Mouse (Mus musculus) hindbrain, postnatal 0 days (tissue): ENCODE data around the gene Echdc3. TPM values are rescaled to one million over a fixed set of nuclear protein-coding genes. Genes with fewer than 3 reads are reported as not detected.

Source experiments
- ATAC-seq: fragments of 200-750 bp; cut with Nextera tagmentation; 2 replicates; pipeline ENCODE4 v1.8.0; 2017; ENCODE audit warnings: mild to moderate bottlenecking, moderate TSS enrichment, moderate library complexity
- DNase-seq: peaks from one replicate; pipeline ENCODE4 v3.0.0-alpha.2; 2015; ENCODE audit warnings: low spot score
- H3K27ac ChIP-seq: fragments of 300-500 bp; sonication (generic); 2 replicates; pipeline ENCODE4 v1.5.1; 2014; ENCODE audit warnings: mild to moderate bottlenecking
- H3K27me3 ChIP-seq: fragments of 300-500 bp; sonication (generic); 2 replicates; pipeline ENCODE4 v1.6.1; 2014; ENCODE audit warnings: low read length, mixed read lengths; ENCODE audit not compliant: insufficient read depth
- H3K36me3 ChIP-seq: fragments of 300-500 bp; sonication (generic); 2 replicates; pipeline ENCODE4 v1.6.1; 2014; ENCODE audit warnings: low read length, mixed read lengths; ENCODE audit not compliant: insufficient read depth
- H3K4me1 ChIP-seq: fragments of 300-500 bp; sonication (generic); 2 replicates; pipeline ENCODE4 v1.6.1; 2014; ENCODE audit warnings: antibody characterized with exemption, low read length, mixed read lengths; ENCODE audit not compliant: insufficient read depth
- H3K4me2 ChIP-seq: fragments of 300-500 bp; sonication (generic); 2 replicates; pipeline ENCODE4 v1.6.1; 2014; ENCODE audit warnings: low read depth, mild to moderate bottlenecking, low read length, moderate library complexity, mixed read lengths
- H3K4me3 ChIP-seq: fragments of 300-500 bp; sonication (generic); 2 replicates; pipeline ENCODE4 v1.5.1; 2014; ENCODE audit warnings: low read length
- H3K9ac ChIP-seq: fragments of 300-500 bp; sonication (generic); replicated peaks from 2 replicates; pipeline ENCODE4 v1.6.1; 2014; ENCODE audit warnings: mild to moderate bottlenecking, low read length, moderate library complexity, mixed read lengths
- H3K9me3 ChIP-seq: fragments of 300-500 bp; sonication (generic); 2 replicates; pipeline ENCODE4 v1.6.1; 2016; ENCODE audit warnings: low read length, mixed read lengths
- CTCF ChIP-seq: IDR thresholded peaks from 2 replicates; pipeline ENCODE4 v1.5.1; 2016; ENCODE audit warnings: antibody characterized with exemption, control low read depth, low read depth
- WGBS: fragments of 180-500 bp; shearing (Covaris S2); extraction: QIAGEN DNeasy Blood & Tissue Kit; methylation state at CpG from one replicate; pipeline ENCODE4 v1.1.7; 2014; 5-methylcytosine and 5-hydroxymethylcytosine counted together
- polyA plus RNA-seq: library from polyadenylated mRNA; unstranded; fragments of >200 nt; fragmentation: Nextera tagmentation; extraction: Ambion mirVana; gene quantifications from 2 replicates; pipeline ENCODE4 v1.2.1, GENCODE M21; 2015
- total RNA-seq: library from RNA; depleted of rRNA; stranded (reverse); fragments of >200 nt; gene quantifications from 2 replicates; pipeline ENCODE4 v1.2.3, GENCODE M21; 2014

The Echdc3 gene
- total and polyA plus RNA-seq, 2 experiments from 2014 or later = 1.5 TPM

DNA sequence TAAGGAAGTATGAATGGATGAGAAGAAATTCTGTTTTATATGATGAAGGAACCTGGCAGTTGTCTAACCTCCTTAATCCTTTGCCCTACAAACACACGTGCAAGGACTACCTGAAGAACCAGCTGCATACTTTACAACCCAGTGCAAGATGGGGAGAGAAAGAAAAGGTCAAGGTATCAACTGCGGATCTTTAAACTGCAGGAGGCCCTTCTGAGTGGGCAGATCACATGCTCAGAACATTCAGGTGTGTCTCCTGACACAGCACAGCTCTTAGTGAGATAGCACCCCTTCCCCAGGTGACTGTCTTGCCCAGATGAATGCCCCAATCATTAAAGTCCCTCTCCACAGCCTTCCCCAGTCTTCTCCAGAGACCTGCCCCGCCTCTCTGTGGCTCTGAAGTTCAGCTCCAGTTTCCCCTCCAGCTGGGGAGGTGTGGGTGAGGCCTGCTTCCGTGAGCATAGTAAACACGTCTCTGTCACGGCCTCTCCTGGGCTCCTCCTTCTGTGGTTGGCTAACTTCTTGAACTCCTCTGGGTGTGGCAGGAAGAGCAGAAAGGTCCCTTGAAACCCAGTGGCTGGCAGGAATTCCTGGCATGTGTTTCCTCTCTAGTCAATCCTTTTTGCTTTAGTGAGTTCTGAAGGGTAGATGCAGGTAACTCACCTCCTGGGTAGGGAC, 50.3 kb downstream of the Echdc3 start:
- H3K27ac ChIP-seq = no peak overlapping the region
- ATAC-seq (no peak), DNase-seq (no peak)
- H3K36me3 ChIP-seq = no peaks in the 10 kb centered on the region
- WGBS = 58% methylated on average over 6 of the region's 6 CpGs
- no peak for TF ChIP-seq CTCF
- H3K27me3 ChIP-seq = no peaks in the 10 kb centered on the region
- H3K9ac ChIP-seq = no peak overlapping the region
- no peak overlapping the region for H3K4me3 ChIP-seq
- H3K4me1 ChIP-seq = no peaks in the 10 kb centered on the region
- H3K9me3 ChIP-seq = no peaks in the 10 kb centered on the region
- no peak overlapping the region for H3K4me2 ChIP-seq

- no peaks in the 10 kb centered on the region for H3K9me3 ChIP-seq
- ATAC-seq = no peak
These were observed 53.1 kb downstream of the Echdc3 start for GRCm38 (mm10) chr2:6159735-6160134.

GRCm38 (mm10) chr2:6159219-6159618, 53.6 kb downstream of the Echdc3 start:
- no peak overlapping the region for H3K27ac ChIP-seq
- TF ChIP-seq CTCF = no peak

More at GRCm38 (mm10) chr2:6159735-6160134, 53.1 kb downstream of the Echdc3 start:
- Histone ChIP-seq H3K4me3 (no peak overlapping the region), H3K27ac (no peak overlapping the region), H3K9ac (no peak overlapping the region), H3K36me3 (no peaks in the 10 kb centered on the region), H3K27me3 (no peaks in the 10 kb centered on the region), H3K4me1 (no peaks in the 10 kb centered on the region), H3K4me2 (no peak overlapping the region)
- WGBS = 45% methylated on average over 2 of the region's 2 CpGs
- TF ChIP-seq CTCF = no peak
- no peak for DNase-seq

GRCm38 (mm10) chr2:6157635-6158034, 55.2 kb downstream of the Echdc3 start:
- H3K4me2 ChIP-seq = no peak overlapping the region
- H3K36me3 ChIP-seq = no peaks in the 10 kb centered on the region
- H3K9ac ChIP-seq = no peak overlapping the region
- no peak for ATAC-seq
- H3K9me3 ChIP-seq = no peaks in the 10 kb centered on the region
- WGBS = 94% methylated on average over 7 of the region's 7 CpGs
- no peaks in the 10 kb centered on the region for H3K27me3 ChIP-seq
- TF ChIP-seq CTCF = no peak
- no peak for DNase-seq
- H3K4me3 ChIP-seq = no peak overlapping the region
- H3K27ac ChIP-seq = no peak overlapping the region
- H3K4me1 ChIP-seq = no peaks in the 10 kb centered on the region

More at GRCm38 (mm10) chr2:6159219-6159618, 53.6 kb downstream of the Echdc3 start:
- Histone ChIP-seq H3K9ac (no peak overlapping the region), H3K4me3 (no peak overlapping the region), H3K4me2 (no peak overlapping the region), H3K9me3 (no peaks in the 10 kb centered on the region), H3K27me3 (no peaks in the 10 kb centered on the region), H3K4me1 (no peaks in the 10 kb centered on the region), H3K36me3 (no peaks in the 10 kb centered on the region)
- 83% methylated on average over 9 of the region's 9 CpGs for WGBS
- DNase-seq (no peak), ATAC-seq (no peak)

DNA sequence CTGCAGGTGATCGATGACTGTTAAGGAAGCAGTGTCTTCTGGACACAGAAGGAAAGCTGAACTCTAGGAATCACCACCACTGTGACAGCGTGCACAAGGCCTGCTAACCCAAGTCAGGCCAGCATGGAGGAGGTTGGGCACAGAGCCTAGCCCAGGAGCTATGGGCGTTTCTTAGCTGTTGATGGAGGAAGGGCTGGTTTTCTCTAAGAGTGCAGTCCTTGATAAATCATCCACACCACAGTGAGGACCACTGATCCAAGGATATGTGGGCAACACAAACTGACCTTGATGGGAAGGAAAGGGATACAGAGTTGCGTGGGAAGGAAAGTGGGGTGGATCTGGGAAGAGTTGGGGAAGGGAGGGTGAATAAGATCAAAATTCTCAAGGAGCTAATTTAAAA, 55.6 kb downstream of the Echdc3 start:
- no peak overlapping the region for H3K4me2 ChIP-seq
- H3K36me3 ChIP-seq = no peaks in the 10 kb centered on the region
- DNase-seq = no peak
- no peak overlapping the region for H3K27ac ChIP-seq
- H3K27me3 ChIP-seq = no peaks in the 10 kb centered on the region
- no peak for TF ChIP-seq CTCF
- ATAC-seq = no peak
- 88% methylated on average over 4 of the region's 4 CpGs for WGBS
- H3K4me3 ChIP-seq = no peak overlapping the region
- no peak overlapping the region for H3K9ac ChIP-seq
- H3K4me1 ChIP-seq = no peaks in the 10 kb centered on the region
- H3K9me3 ChIP-seq = no peaks in the 10 kb centered on the region

DNA sequence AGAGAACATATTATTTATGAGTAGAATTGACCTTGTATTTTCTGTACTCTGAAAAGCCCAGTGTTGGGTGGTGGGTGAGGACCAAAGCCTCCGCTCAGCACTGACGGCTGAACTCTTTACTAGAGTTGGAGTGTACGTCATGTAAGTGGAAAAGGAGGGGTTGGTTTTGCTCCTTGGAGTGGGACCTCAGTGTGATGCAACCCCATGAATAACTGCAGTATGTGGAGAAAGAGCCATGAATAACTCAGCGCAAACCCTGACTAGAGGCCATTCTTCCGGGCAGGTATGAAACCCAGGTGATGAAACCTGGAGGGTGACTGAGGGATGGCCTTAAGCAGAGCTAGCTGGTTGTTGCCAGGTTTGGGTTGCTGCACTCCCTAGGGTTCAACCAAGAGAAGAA, 63.0 kb downstream of the Echdc3 start:
- no peaks in the 10 kb centered on the region for H3K9me3 ChIP-seq
- H3K9ac ChIP-seq = no peak overlapping the region
- H3K36me3 ChIP-seq = no peaks in the 10 kb centered on the region
- DNase-seq (no peak), ATAC-seq (no peak)
- H3K4me2 ChIP-seq = no peak overlapping the region
- 94% methylated on average over 5 of the region's 5 CpGs for WGBS
- no peaks in the 10 kb centered on the region for H3K27me3 ChIP-seq
- no peaks in the 10 kb centered on the region for H3K4me1 ChIP-seq
- no peak overlapping the region for H3K27ac ChIP-seq
- TF ChIP-seq CTCF = no peak
- H3K4me3 ChIP-seq = no peak overlapping the region

GRCm38 (mm10) chr2:6146901-6147300, 65.9 kb downstream of the Echdc3 start:
- Histone ChIP-seq H3K9me3 (no peaks in the 10 kb centered on the region), H3K27me3 (no peaks in the 10 kb centered on the region), H3K4me1 (no peaks in the 10 kb centered on the region), H3K9ac (no peak overlapping the region), H3K27ac (no peak overlapping the region), H3K36me3 (no peaks in the 10 kb centered on the region), H3K4me2 (no peak overlapping the region), H3K4me3 (no peak overlapping the region)
- no peak for ATAC-seq
- 83% methylated on average over 7 of the region's 7 CpGs for WGBS
- DNase-seq = no peak
- no peak for TF ChIP-seq CTCF
